Mouse (Mus musculus) embryonic fibroblast, embryonic 13.5 days (primary cell): ENCODE measurements around the gene Cyp1a2.

Experiments used
- CTCF ChIP-seq: IDR thresholded peaks from 2 replicates; pipeline ENCODE4 v1.5.1; 2011; ENCODE audit warnings: mild to moderate bottlenecking, control low read depth, low read length, moderate library complexity, borderline replicate concordance; ENCODE audit not compliant: insufficient read depth
- POLR2A ChIP-seq: IDR thresholded peaks from 2 replicates; pipeline ENCODE4 v1.6.1; 2011; ENCODE audit warnings: low read depth, mild to moderate bottlenecking, control low read depth, low read length, moderate library complexity

GRCm38 (mm10) chr9:57667817-57668216, 15.7 kb downstream of the Cyp1a2 start:
- no peak for TF ChIP-seq CTCF
- no peak for TF ChIP-seq POLR2A
